Mouse (Mus musculus) heart, postnatal 0 days (tissue): ENCODE results near the gene Ube2k.
A peak's percentile ranks its signal among the peaks of the same experiment; 100 is the strongest.

Source experiments
- CTCF ChIP-seq: IDR thresholded peaks from 2 replicates; pipeline ENCODE4 v1.5.1; 2016; ENCODE audit warnings: antibody characterized with exemption, control low read depth, low read depth
- EP300 ChIP-seq: IDR thresholded peaks from 2 replicates; pipeline ENCODE4 v1.6.1; 2016; ENCODE audit warnings: antibody characterized with exemption, low read depth

- TF ChIP-seq EP300 (no peak), CTCF (peak; percentile 57)
These were observed 1.5 kb upstream of the Ube2k start for GRCm38 (mm10) chr5:65535457-65536067.
